Mouse (Mus musculus): ENCODE results near the gene Slc7a3. TPM values are rescaled to one million over a fixed set of nuclear protein-coding genes. Genes with fewer than 3 reads are reported as not detected.

Slc7a3 gene
- 0.09 TPM in 1 of 2 replicates, not detected in the other for total RNA-seq (2017)

DNA sequence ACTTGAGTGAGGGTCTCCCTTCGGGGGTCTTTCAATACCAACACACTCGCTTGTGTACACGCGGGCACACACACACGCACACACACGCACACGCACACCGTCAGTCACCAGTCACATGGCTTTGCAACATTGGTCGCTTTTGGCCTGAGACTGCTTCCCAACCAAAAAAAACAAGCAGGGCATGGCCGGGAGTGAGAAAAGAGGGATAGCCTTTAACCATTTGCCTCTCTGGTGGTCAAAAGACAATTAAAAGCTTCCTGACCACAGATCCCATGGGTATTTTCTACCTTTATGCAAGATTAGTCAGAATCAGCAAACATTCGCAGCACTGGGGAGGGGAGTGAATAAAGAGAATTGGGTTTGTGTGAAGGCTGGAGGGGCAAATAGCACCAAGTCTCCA is at the start of gene Slc7a3:
Gene Slc7a3 (minus strand): TSS at position 101 of the 400 bp plus-strand sequence.
- ATAC-seq (replicated peaks; ENCODE audit: low read depth, poor library complexity, severe bottlenecking): no peak

DNA sequence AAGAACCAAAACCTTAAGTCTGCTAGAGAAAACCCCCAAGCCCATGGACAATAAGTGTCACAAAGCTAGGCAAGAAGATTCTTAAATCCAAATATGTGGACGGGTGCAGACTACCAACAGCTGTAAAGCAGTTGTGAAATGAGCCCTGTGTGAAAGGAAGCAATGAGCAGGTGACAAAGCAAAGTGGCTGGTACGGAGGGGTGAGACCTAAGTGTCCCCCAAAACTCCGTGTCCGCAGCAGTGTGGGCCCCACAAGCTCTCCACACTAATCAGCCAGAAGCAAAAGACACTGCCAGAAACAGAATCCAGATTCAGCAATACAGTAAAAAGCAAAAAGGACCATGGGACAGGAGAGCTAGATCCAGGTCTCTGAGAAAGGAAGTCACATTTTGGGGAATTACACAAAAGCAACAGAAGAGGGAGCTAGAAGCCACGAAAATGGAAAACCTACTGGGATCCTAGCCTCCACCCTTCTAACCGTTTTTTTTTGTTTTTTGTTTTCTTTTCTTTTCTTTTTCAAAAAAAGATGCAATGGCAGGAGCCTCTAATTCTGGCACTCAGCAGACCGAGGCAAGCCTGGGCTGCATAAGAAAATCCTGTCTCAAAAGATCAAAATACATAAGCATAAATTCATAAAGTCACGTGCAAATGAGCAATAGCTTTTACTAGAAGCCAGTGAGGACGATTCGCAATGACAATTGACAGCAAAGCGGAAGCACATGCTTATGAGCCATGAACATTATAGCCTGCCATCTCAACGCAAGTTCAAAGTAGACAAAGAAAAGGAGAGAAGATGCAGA is 46.4 kb upstream of the Slc7a3 start:
- peak; percentile 75 for ATAC-seq (replicated peaks; ENCODE audit: low read depth, poor library complexity, severe bottlenecking)

GRCm38 (mm10) chrX:101131001-101131400 is 45.2 kb upstream of the Slc7a3 start:
- peak; percentile 57 for ATAC-seq (replicated peaks; ENCODE audit: low read depth, poor library complexity, severe bottlenecking)

GRCm38 (mm10) chrX:101128559-101128958 is 42.7 kb upstream of the Slc7a3 start:
- ATAC-seq (replicated peaks; ENCODE audit: low read depth, poor library complexity, severe bottlenecking): no peak

DNA sequence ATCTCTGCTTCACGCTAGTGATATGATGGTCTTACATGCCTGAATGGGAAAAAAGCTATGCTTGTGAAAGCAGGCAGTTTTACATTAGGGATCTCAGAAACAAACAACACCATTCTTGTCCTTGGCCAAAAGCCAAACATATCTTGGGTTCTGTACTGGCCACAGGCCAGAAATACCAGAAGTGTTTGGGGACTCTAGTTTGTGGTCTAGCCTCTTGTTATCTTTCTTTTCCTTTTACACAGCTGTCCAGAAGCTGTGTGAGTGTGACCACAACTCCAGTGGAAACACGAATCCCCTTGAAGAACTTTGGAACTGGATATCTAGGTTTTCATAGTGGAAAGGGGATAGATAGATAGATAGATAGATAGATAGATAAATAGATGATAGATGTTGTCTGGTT is 41.2 kb upstream of the Slc7a3 start:
- ATAC-seq (replicated peaks; ENCODE audit: low read depth, poor library complexity, severe bottlenecking): peak; percentile 70

GRCm38 (mm10) chrX:101126474-101126955 is 40.7 kb upstream of the Slc7a3 start:
- ATAC-seq (replicated peaks; ENCODE audit: low read depth, poor library complexity, severe bottlenecking): peak; percentile 54

GRCm38 (mm10) chrX:101120546-101120945 is 34.7 kb upstream of the Slc7a3 start:
- no peak for ATAC-seq (replicated peaks; ENCODE audit: low read depth, poor library complexity, severe bottlenecking)

DNA sequence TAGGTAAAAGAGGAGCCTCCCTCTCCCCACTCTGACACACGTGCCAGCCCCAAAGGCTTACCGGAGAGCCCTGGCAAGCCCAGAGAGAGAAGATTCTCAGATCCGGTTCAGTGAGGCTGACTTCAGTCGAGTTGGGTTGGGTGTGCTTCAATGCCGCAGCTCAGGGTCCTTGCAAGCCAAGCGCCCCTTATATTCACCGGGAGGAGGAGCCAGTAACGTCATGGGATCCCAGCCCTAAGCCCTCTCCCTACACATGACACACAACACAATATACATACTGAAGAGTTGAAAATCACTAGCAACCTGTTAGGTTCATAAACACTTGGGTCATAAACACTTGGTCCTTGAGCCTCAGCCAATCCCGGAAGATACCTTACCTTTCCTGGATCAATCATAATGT is 609 bp downstream of the Slc7a3 start:
- 0 out of 2 replicates have a peak, but pooled peaks have one; percentile 8 for ATAC-seq (replicated peaks; ENCODE audit: low read depth, poor library complexity, severe bottlenecking)

GRCm38 (mm10) chrX:101084192-101084591 is 1.6 kb downstream of the Slc7a3 start:
- no peak for ATAC-seq (replicated peaks; ENCODE audit: low read depth, poor library complexity, severe bottlenecking)

DNA sequence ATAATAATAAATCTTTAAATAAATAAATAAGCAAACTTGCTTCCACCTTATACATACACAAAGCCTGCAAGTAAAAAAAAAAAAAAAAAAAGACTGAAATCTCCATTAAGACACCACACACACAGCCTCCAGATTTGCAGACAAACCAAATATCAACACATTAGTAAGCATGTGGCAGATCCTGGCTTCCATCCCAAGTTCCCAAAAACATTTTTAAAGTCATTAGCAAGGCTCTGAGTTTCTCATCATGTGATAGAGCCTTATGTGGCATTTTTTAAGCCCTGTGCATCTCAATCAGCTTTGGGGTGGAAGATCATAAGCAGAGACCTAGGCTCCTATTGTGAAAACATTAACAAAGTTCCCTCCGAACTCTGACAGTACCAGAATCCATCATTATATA is 20.6 kb downstream of the Slc7a3 start:
- no peak for ATAC-seq (replicated peaks; ENCODE audit: low read depth, poor library complexity, severe bottlenecking)

GRCm38 (mm10) chrX:101063503-101063902 is 22.3 kb downstream of the Slc7a3 start:
- ATAC-seq (replicated peaks; ENCODE audit: low read depth, poor library complexity, severe bottlenecking): no peak

DNA sequence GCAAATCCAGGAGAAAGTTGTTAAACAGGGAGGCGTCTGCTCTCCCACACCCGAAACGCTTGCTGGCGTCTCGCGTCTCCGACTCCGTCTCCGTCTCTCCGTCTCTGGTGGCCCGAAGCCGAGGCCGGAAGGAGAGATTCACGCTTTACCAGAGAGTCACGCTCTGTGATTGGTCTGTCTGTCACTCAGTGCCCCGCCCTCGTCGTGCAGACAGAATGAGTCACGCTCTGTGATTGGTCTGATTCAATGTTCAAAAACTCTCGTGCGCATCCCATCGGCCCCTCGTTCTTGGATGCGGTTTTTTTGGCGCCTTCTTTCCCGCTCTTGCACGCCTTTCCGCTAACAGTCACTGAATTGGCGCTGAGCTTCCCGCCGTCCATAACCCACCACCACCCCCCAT is 26.3 kb downstream of the Slc7a3 start, which contains the start of gene Tex11:
Gene Tex11 (minus strand): TSS at position 127 of the 400 bp plus-strand sequence.
- ATAC-seq (replicated peaks; ENCODE audit: low read depth, poor library complexity, severe bottlenecking): no peak

Other genes starting within 250 kb of the Slc7a3 start
- not detected in 2 replicates for gene Tex11, start 26.4 kb downstream of the Slc7a3 start, total RNA-seq (2017)
- gene Snx12, start 136.5 kb upstream of the Slc7a3 start, total RNA-seq (2017): 32.8 and 52.3 TPM in 2 replicates
- gene Foxo4, start 168.5 kb upstream of the Slc7a3 start, total RNA-seq (2017): 12.3 and 14.0 TPM in 2 replicates
- gene Gm614, start 178.0 kb upstream of the Slc7a3 start, total RNA-seq (2017): 0.27 TPM in 1 of 2 replicates, not detected in the other
- 35.9 and 53.9 TPM in 2 replicates for gene Il2rg, start 182.2 kb upstream of the Slc7a3 start, total RNA-seq (2017)
- not detected in 2 replicates for gene Gm20489, start 183.0 kb upstream of the Slc7a3 start, total RNA-seq (2017)
- gene Med12, start 188.0 kb upstream of the Slc7a3 start, total RNA-seq (2017): 23.6 and 37.1 TPM in 2 replicates
- not detected in 2 replicates for gene Nlgn3, start 213.1 kb upstream of the Slc7a3 start, total RNA-seq (2017)